Mouse (Mus musculus) cortical plate, adult 2 months (tissue): ENCODE results near the gene Sestd1. TPM values are rescaled to one million over a fixed set of nuclear protein-coding genes. Genes with fewer than 3 reads are reported as not detected.
A peak's percentile ranks its signal among the peaks of the same experiment; 100 is the strongest.

ENCODE experiments used
- H3K27ac ChIP-seq: fragments of 200-500 bp; 2 replicates; pipeline ENCODE4 v1.5.1; 2012; ENCODE audit warnings: low read length, control low read depth, inconsistent platforms; ENCODE audit not compliant: insufficient read depth
- H3K4me1 ChIP-seq: fragments of 200-500 bp; 2 replicates; pipeline ENCODE4 v1.6.1; 2011; ENCODE audit warnings: low read length; ENCODE audit not compliant: control insufficient read depth, insufficient read depth
- H3K4me3 ChIP-seq: fragments of 200-500 bp; 2 replicates; pipeline ENCODE4 v1.5.1; 2011; ENCODE audit warnings: mild to moderate bottlenecking, low read length, control low read depth; ENCODE audit not compliant: insufficient read depth
- CTCF ChIP-seq: fragments of 200-500 bp; IDR thresholded peaks from 2 replicates; pipeline ENCODE4 v1.5.1; 2011; ENCODE audit warnings: mild to moderate bottlenecking, control low read depth, low read length; ENCODE audit not compliant: insufficient read depth; ENCODE audit errors: extremely low read depth
- POLR2A ChIP-seq: fragments of 200-500 bp; IDR thresholded peaks from 2 replicates; pipeline ENCODE4 v1.6.1; 2011; ENCODE audit warnings: mild to moderate bottlenecking, low read length, control low read depth; ENCODE audit not compliant: insufficient read depth; ENCODE audit errors: extremely low read depth
- polyA plus RNA-seq: library from polyadenylated mRNA; depleted of rRNA; stranded (reverse); fragments of >200 nt; gene quantifications from 2 replicates; pipeline ENCODE4 v1.2.3, GENCODE M21; 2012

The Sestd1 gene
- polyA plus RNA-seq, 1 experiment = 29.2 TPM

- H3K4me3 ChIP-seq = no peak overlapping the region
- no peak overlapping the region for H3K27ac ChIP-seq
- H3K4me1 ChIP-seq = peaks cover 18% of the 10 kb centered on the region
- no peak for TF ChIP-seq CTCF
- TF ChIP-seq POLR2A = no peak
These were observed 5.3 kb downstream of the Sestd1 start for GRCm38 (mm10) chr2:77274976-77275641.

- TF ChIP-seq CTCF (no peak), POLR2A (no peak)
- H3K4me3 ChIP-seq = no peak overlapping the region
- H3K27ac ChIP-seq = no peak overlapping the region
- H3K4me1 ChIP-seq = peaks cover 32% of the 10 kb centered on the region
These were observed 7.4 kb downstream of the Sestd1 start for GRCm38 (mm10) chr2:77272953-77273352.

GRCm38 (mm10) chr2:77270781-77271180, 9.6 kb downstream of the Sestd1 start:
- Histone ChIP-seq H3K4me3 (no peak overlapping the region), H3K27ac (no peak overlapping the region), H3K4me1 (peaks cover 33% of the 10 kb centered on the region)
- TF ChIP-seq CTCF (no peak), POLR2A (no peak)

GRCm38 (mm10) chr2:77270136-77270535, 10.3 kb downstream of the Sestd1 start:
- H3K27ac ChIP-seq = peak overlapping the region; percentile 93; the same call in 1 of the 2 replicates

GRCm38 (mm10) chr2:77268612-77269239, 11.7 kb downstream of the Sestd1 start:
- no peak for TF ChIP-seq CTCF
- TF ChIP-seq POLR2A = no peak
- peak overlapping the region; percentile 93 for H3K27ac ChIP-seq
- peaks cover 37% of the 10 kb centered on the region for H3K4me1 ChIP-seq
- H3K4me3 ChIP-seq = no peak overlapping the region

More at GRCm38 (mm10) chr2:77270136-77270535, 10.3 kb downstream of the Sestd1 start:
- H3K4me3 ChIP-seq = no peak overlapping the region
- TF ChIP-seq CTCF (no peak), POLR2A (no peak)
- H3K4me1 ChIP-seq = peaks cover 29% of the 10 kb centered on the region

GRCm38 (mm10) chr2:77266931-77267330, 13.5 kb downstream of the Sestd1 start:
- Histone ChIP-seq H3K4me1 (peaks cover 31% of the 10 kb centered on the region), H3K4me3 (no peak overlapping the region), H3K27ac (no peak overlapping the region)
- TF ChIP-seq CTCF = no peak
- TF ChIP-seq POLR2A = no peak

- Histone ChIP-seq H3K4me3 (no peak overlapping the region), H3K4me1 (peaks cover 30% of the 10 kb centered on the region), H3K27ac (no peak overlapping the region)
- TF ChIP-seq CTCF = no peak
- no peak for TF ChIP-seq POLR2A
These were observed 14.4 kb downstream of the Sestd1 start for GRCm38 (mm10) chr2:77266011-77266410.

- no peak for TF ChIP-seq POLR2A
- no peak for TF ChIP-seq CTCF
- no peak overlapping the region for H3K4me3 ChIP-seq
- H3K4me1 ChIP-seq = peaks cover 27% of the 10 kb centered on the region
- no peak overlapping the region for H3K27ac ChIP-seq
These were observed 15.1 kb downstream of the Sestd1 start for GRCm38 (mm10) chr2:77265301-77265700.

GRCm38 (mm10) chr2:77264550-77264949, 15.8 kb downstream of the Sestd1 start:
- no peak overlapping the region for H3K27ac ChIP-seq
- no peak for TF ChIP-seq CTCF
- no peak for TF ChIP-seq POLR2A
- peaks cover 25% of the 10 kb centered on the region for H3K4me1 ChIP-seq
- no peak overlapping the region for H3K4me3 ChIP-seq

- Histone ChIP-seq H3K27ac (0 out of 2 replicates have a peak overlapping the region, but pooled peaks have one; percentile 9), H3K4me3 (no peak overlapping the region), H3K4me1 (peaks cover 17% of the 10 kb centered on the region)
- no peak for TF ChIP-seq POLR2A
These were observed 16.6 kb downstream of the Sestd1 start for GRCm38 (mm10) chr2:77263477-77264435.
